14 mouse cellular contexts compared by ENCODE assay signal in the genomic region with DNA sequence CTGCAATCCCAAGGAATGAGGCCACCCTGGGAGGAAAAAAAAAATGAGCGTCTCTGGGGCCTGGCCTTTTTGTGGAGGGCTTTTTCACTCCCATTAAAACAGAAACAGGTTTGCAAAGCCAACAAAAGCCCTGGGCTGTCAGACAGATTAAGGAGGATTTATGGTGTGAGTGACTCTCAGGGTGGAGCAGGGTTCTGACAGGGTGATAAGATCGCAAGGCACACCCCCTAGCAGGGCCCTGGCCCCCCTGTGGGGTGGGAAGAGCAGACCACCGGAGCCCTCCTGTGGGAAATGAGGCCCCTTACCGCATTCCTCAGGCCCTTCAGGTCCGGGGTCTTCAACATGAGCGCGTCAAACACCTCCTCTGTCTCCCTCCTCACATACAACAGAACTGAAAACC. TPM values are rescaled to one million over a fixed set of nuclear protein-coding genes. Genes with fewer than 3 reads are reported as not detected.
DNase-seq lines count a peak whose midpoint lies in the region; ATAC-seq lines count a peak whose summit lies in the region.
"Had no signal": no experiment of that assay in that cellular context is flagged by ENCODE, and none has a peak within 500 bp of the region (broad histone marks: within the 10 kb centered on the region; RNA-seq: fewer than 3 reads in every experiment).

No protein-coding gene starts in this region.

- peak overlapping the region; percentile 36; the same call in 1 of the 2 replicates for H3K9ac ChIP-seq in kidney, embryonic 16.5 days (replicated peaks; ENCODE audit: low read length)
- H3K9ac ChIP-seq: liver, embryonic 14.5 days had no signal

- peak overlapping the region; percentile 74 for H3K27ac ChIP-seq in heart, embryonic 10.5 days
- no peak overlapping the region; the same call in 1 of the 2 replicates for H3K27ac ChIP-seq in kidney, embryonic 16.5 days (ENCODE audit: low read length)
- H3K27ac ChIP-seq in embryonic facial prominence, embryonic 10.5 days (replicated peaks) = peak overlapping the region; percentile 66
- H3K27ac ChIP-seq: heart, adult 2 months; liver, embryonic 14.5 days; neural tube, embryonic 12.5 days had no signal

- H3K9me3 ChIP-seq in heart, embryonic 10.5 days = no peaks in the 10 kb centered on the region
- H3K9me3 ChIP-seq in kidney, embryonic 16.5 days (ENCODE audit: low read length) = no peaks in the 10 kb centered on the region
- no peaks in the 10 kb centered on the region for H3K9me3 ChIP-seq in embryonic facial prominence, embryonic 10.5 days
- H3K9me3 ChIP-seq: neural tube, embryonic 12.5 days had no signal

- ATAC-seq in kidney, embryonic 16.5 days (ENCODE audit: low FRiP score, low TSS enrichment) = peak; percentile 32; the same call in 1 of the 2 replicates

- WGBS in heart, embryonic 10.5 days = 12% methylated on average over 7 of the region's 7 CpGs
- WGBS in kidney, embryonic 16.5 days = 12% methylated on average over 7 of the region's 7 CpGs
- 22% methylated on average over 7 of the region's 7 CpGs for WGBS in embryonic facial prominence, embryonic 10.5 days

- H3K36me3 ChIP-seq in heart, embryonic 10.5 days = no peaks in the 10 kb centered on the region
- H3K36me3 ChIP-seq in kidney, embryonic 16.5 days (ENCODE audit: insufficient read depth, low read length) = no peaks in the 10 kb centered on the region
- H3K36me3 ChIP-seq in embryonic facial prominence, embryonic 10.5 days (replicated peaks) = no peaks in the 10 kb centered on the region
- H3K36me3 ChIP-seq: neural tube, embryonic 12.5 days had no signal

- no peak for DNase-seq in heart, embryonic 10.5 days (ENCODE audit: low spot score)
- DNase-seq in heart, adult 11 months = no peak
- DNase-seq in kidney, adult 9 months = no peak
- no peak for DNase-seq in embryonic facial prominence, embryonic 10.5 days (ENCODE audit: low spot score)
- peak; percentile 59 for DNase-seq in mesoderm, embryonic 11.5 days (ENCODE audit: low read depth, low spot score)
- DNase-seq in frontal cortex, postnatal 10 days (ENCODE audit: low spot score in 2 of 2) = no peak
- no peak for DNase-seq in ovary, postnatal 14 days (ENCODE audit: low spot score)
- DNase-seq: adrenal gland, adult 8-10 months; heart, adult 2 months; right cerebral cortex, postnatal 14 days had no signal

- H3K27me3 ChIP-seq in heart, embryonic 10.5 days (ENCODE audit: insufficient read depth, poor library complexity, severe bottlenecking) = peaks cover 47% of the 10 kb centered on the region
- H3K27me3 ChIP-seq in kidney, embryonic 16.5 days (ENCODE audit: insufficient read depth, low read length) = no peaks in the 10 kb centered on the region
- peaks cover 93% of the 10 kb centered on the region for H3K27me3 ChIP-seq in embryonic facial prominence, embryonic 10.5 days (replicated peaks; ENCODE audit: low read depth, poor library complexity, severe bottlenecking)

- H3K4me2 ChIP-seq in kidney, embryonic 16.5 days (replicated peaks; ENCODE audit: low read depth, low read length) = no peak overlapping the region
- H3K4me2 ChIP-seq: midbrain, embryonic 11.5 days; neural tube, embryonic 12.5 days had no signal

- no peak overlapping the region; the same call in 1 of the 2 replicates for H3K4me3 ChIP-seq in heart, embryonic 10.5 days
- no peak overlapping the region for H3K4me3 ChIP-seq in kidney, embryonic 16.5 days (ENCODE audit: low read length)
- no peak overlapping the region for H3K4me3 ChIP-seq in embryonic facial prominence, embryonic 10.5 days
- H3K4me3 ChIP-seq: heart, adult 2 months; neural tube, embryonic 12.5 days had no signal

- H3K4me1 ChIP-seq in heart, embryonic 10.5 days = peaks cover 92% of the 10 kb centered on the region
- peaks cover 58% of the 10 kb centered on the region for H3K4me1 ChIP-seq in kidney, embryonic 16.5 days (ENCODE audit: insufficient read depth, low read length)
- H3K4me1 ChIP-seq in embryonic facial prominence, embryonic 10.5 days = peaks cover 80% of the 10 kb centered on the region

RNA-seq across cellular contexts. Expression of gene Grhl3, which starts 25.3 kb away (rescaled TPM):
- polyA plus RNA-seq in heart, embryonic 10.5 days (2016; fragmentation: Nextera tagmentation; extraction: Ambion mirVana) = 4.3 and 14.1 TPM in 2 replicates
- polyA plus RNA-seq in kidney, embryonic 16.5 days (2015; fragmentation: Nextera tagmentation; extraction: Ambion mirVana) = 3.6 and 4.9 TPM in 2 replicates
- polyA plus RNA-seq in embryonic facial prominence, embryonic 10.5 days (2016; fragmentation: Nextera tagmentation; extraction: Ambion mirVana) = 7.6 and 9.6 TPM in 2 replicates

RNA-seq across cellular contexts. Expression of gene Nipal3, which starts 53.3 kb away (rescaled TPM):
- polyA plus RNA-seq in heart, embryonic 10.5 days (2016; fragmentation: Nextera tagmentation; extraction: Ambion mirVana) = 2.0 and 3.1 TPM in 2 replicates
- polyA plus RNA-seq in kidney, embryonic 16.5 days (2015; fragmentation: Nextera tagmentation; extraction: Ambion mirVana) = 4.3 and 7.1 TPM in 2 replicates
- 3.2 and 3.7 TPM in 2 replicates for polyA plus RNA-seq in embryonic facial prominence, embryonic 10.5 days (2016; fragmentation: Nextera tagmentation; extraction: Ambion mirVana)

RNA-seq across cellular contexts. Expression of gene Stpg1, which starts 53.5 kb away (rescaled TPM):
- polyA plus RNA-seq in heart, embryonic 10.5 days (2016; fragmentation: Nextera tagmentation; extraction: Ambion mirVana) = 0.11 and 0.23 TPM in 2 replicates
- 0.84 and 1.1 TPM in 2 replicates for polyA plus RNA-seq in kidney, embryonic 16.5 days (2015; fragmentation: Nextera tagmentation; extraction: Ambion mirVana)
- polyA plus RNA-seq in embryonic facial prominence, embryonic 10.5 days (2016; fragmentation: Nextera tagmentation; extraction: Ambion mirVana) = 0.18 and 0.37 TPM in 2 replicates
